Mouse (Mus musculus) liver, postnatal 0 days (tissue): ENCODE measurements around the gene Ppp6r3.

Experiments
- CTCF ChIP-seq: sonication (generic); IDR thresholded peaks from 2 replicates; pipeline ENCODE4 v1.5.1; 2016; ENCODE audit warnings: antibody characterized with exemption, low read depth
- EP300 ChIP-seq: IDR thresholded peaks from 2 replicates; pipeline ENCODE4 v1.6.1; 2016; ENCODE audit warnings: antibody characterized with exemption, low read depth, mild to moderate bottlenecking

GRCm38 (mm10) chr19:3434641-3435040 is 140.9 kb downstream of the Ppp6r3 start:
- no peak for TF ChIP-seq CTCF
- TF ChIP-seq EP300: no peak
